In genomic region chr19:3926279-3926678, GRCm38 (mm10) we compare ENCODE assay signal across 11 mouse cellular contexts. TPM values are rescaled to one million over a fixed set of nuclear protein-coding genes. Genes with fewer than 3 reads are reported as not detected.
DNase-seq lines count a peak whose midpoint lies in the region; ATAC-seq and TF ChIP-seq lines count a peak whose summit lies in the region.
"Had no signal": no experiment of that assay in that cellular context is flagged by ENCODE, and none has a peak within 500 bp of the region (broad histone marks: within the 10 kb centered on the region; RNA-seq: fewer than 3 reads in every experiment).

No protein-coding gene starts in this region.

- no peaks in the 10 kb centered on the region for H3K79me2 ChIP-seq in C2C12 (ENCODE audit: control insufficient read depth, insufficient read depth)

- no peak overlapping the region for H3K27ac ChIP-seq in kidney, embryonic 14.5 days (ENCODE audit: low read depth, low read length)
- no peak overlapping the region for H3K27ac ChIP-seq in forebrain, embryonic 14.5 days (ENCODE audit: low read depth, low read length)
- H3K27ac ChIP-seq: embryonic facial prominence, embryonic 12.5 days had no signal

- 65% methylated on average over 3 of the region's 3 CpGs for WGBS in kidney, embryonic 14.5 days
- 71% methylated on average over 3 of the region's 3 CpGs for WGBS in forebrain, embryonic 14.5 days

- peak; percentile 10 for TF ChIP-seq CTCF in C2C12 (IDR thresholded peaks at IDR 0.05; ENCODE audit: control insufficient read depth, insufficient read depth, insufficient read length)

- no peak overlapping the region for H3K4me3 ChIP-seq in kidney, embryonic 14.5 days (ENCODE audit: low read length)
- no peak overlapping the region for H3K4me3 ChIP-seq in C2C12 (ENCODE audit: insufficient read depth, poor library complexity, severe bottlenecking)
- H3K4me3 ChIP-seq in forebrain, embryonic 14.5 days (ENCODE audit: low read depth, low read length): no peak overlapping the region
- H3K4me3 ChIP-seq: embryonic facial prominence, embryonic 12.5 days had no signal

- H3K36me3 ChIP-seq in kidney, embryonic 14.5 days (ENCODE audit: control insufficient read depth, insufficient read depth, low read length): no peaks in the 10 kb centered on the region
- no peaks in the 10 kb centered on the region for H3K36me3 ChIP-seq in C2C12 (ENCODE audit: control insufficient read depth, insufficient read depth)
- no peaks in the 10 kb centered on the region for H3K36me3 ChIP-seq in forebrain, embryonic 14.5 days (ENCODE audit: control insufficient read depth, insufficient read depth, low read length)
- H3K36me3 ChIP-seq: embryonic facial prominence, embryonic 12.5 days had no signal

- H3K9ac ChIP-seq in kidney, embryonic 14.5 days (ENCODE audit: low read depth, low read length): peak overlapping the region; percentile 12; the same call in 1 of the 2 replicates
- H3K9ac ChIP-seq in forebrain, embryonic 14.5 days (ENCODE audit: low read length): no peak overlapping the region
- H3K9ac ChIP-seq: embryonic facial prominence, embryonic 12.5 days had no signal

- H3K4me1 ChIP-seq in kidney, embryonic 14.5 days (ENCODE audit: control insufficient read depth, insufficient read depth, low read length): peaks cover 18% of the 10 kb centered on the region
- H3K4me1 ChIP-seq in forebrain, embryonic 14.5 days (ENCODE audit: control insufficient read depth, insufficient read depth, low read length): peaks cover 4% of the 10 kb centered on the region; the same call in 1 of the 2 replicates

- H3K9me3 ChIP-seq in kidney, embryonic 14.5 days (ENCODE audit: control insufficient read depth, low read length): no peaks in the 10 kb centered on the region
- H3K9me3 ChIP-seq in forebrain, embryonic 14.5 days (replicated peaks; ENCODE audit: control insufficient read depth, low read length): no peaks in the 10 kb centered on the region
- H3K9me3 ChIP-seq: embryonic facial prominence, embryonic 12.5 days had no signal

- no peaks in the 10 kb centered on the region for H3K79me3 ChIP-seq in C2C12 (ENCODE audit: low read depth)

- no peak overlapping the region for H3K4me2 ChIP-seq in kidney, embryonic 14.5 days (replicated peaks; ENCODE audit: low read depth, low read length)
- no peak overlapping the region for H3K4me2 ChIP-seq in forebrain, embryonic 14.5 days (ENCODE audit: low read length)
- H3K4me2 ChIP-seq: embryonic facial prominence, embryonic 12.5 days had no signal

- intact Hi-C loops in left cerebral cortex, postnatal 10 days (cut with DNase I): no loop called here

- H3K27me3 ChIP-seq in kidney, embryonic 14.5 days (ENCODE audit: control insufficient read depth, insufficient read depth, low read length): no peaks in the 10 kb centered on the region
- H3K27me3 ChIP-seq in C2C12 (ENCODE audit: control insufficient read depth, insufficient read depth, insufficient read length): no peaks in the 10 kb centered on the region
- H3K27me3 ChIP-seq in forebrain, embryonic 14.5 days (replicated peaks; ENCODE audit: control insufficient read depth, insufficient read depth, low read length): no peaks in the 10 kb centered on the region
- H3K27me3 ChIP-seq: embryonic facial prominence, embryonic 12.5 days had no signal

- ATAC-seq in kidney, embryonic 14.5 days (ENCODE audit: low FRiP score, low TSS enrichment): no peak
- ATAC-seq in forebrain, embryonic 14.5 days: no peak

- DNase-seq in kidney, postnatal 25 days: no peak
- peak; percentile 59 for DNase-seq in brain, adult 2 months (ENCODE audit: low read depth, low spot score)
- DNase-seq in lung, adult 18-20 months: peak; percentile 87 to 93
- DNase-seq in left cerebral cortex, postnatal 10 days (ENCODE audit: extremely low spot score in 1 of 2, low spot score in 2 of 2): no peak
- DNase-seq in forebrain, embryonic 14.5 days (ENCODE audit: low spot score): no peak
- no peak for DNase-seq in retina, postnatal 1 day
- DNase-seq: adrenal gland, postnatal 36 days had no signal

- no peak overlapping the region for H3ac ChIP-seq in C2C12 (ENCODE audit: control insufficient read depth, insufficient read length, low read depth)

TF ChIP-seq in C2C12, 6 proteins besides CTCF, POLR2A, EP300 and RAD21:
- TF ChIP-seq MYOG (IDR thresholded peaks at IDR 0.05; ENCODE audit: control insufficient read depth, extremely low read depth, insufficient read length) (no peak), MYOD1 (IDR thresholded peaks at IDR 0.05; ENCODE audit: control insufficient read depth, insufficient read length, low read depth) (peak; percentile 37), FOSL1 (IDR thresholded peaks at IDR 0.05; ENCODE audit: insufficient read depth, low read length, poor library complexity, severe bottlenecking) (no peak), USF1 (IDR thresholded peaks at IDR 0.05; ENCODE audit: low read depth) (no peak), CEBPB (IDR thresholded peaks at IDR 0.05; ENCODE audit: low read depth) (no peak), MAX (IDR thresholded peaks at IDR 0.05) (peak; percentile 83)

RNA-seq across cellular contexts. Expression of gene Aldh3b1, which starts 3.3 kb away (rescaled TPM):
- polyA plus RNA-seq in kidney, embryonic 14.5 days (2014; fragmentation: Nextera tagmentation; extraction: Ambion mirVana): 2.8 and 3.0 TPM in 2 replicates
- polyA plus RNA-seq in C2C12 (2012; fragmentation: generic; extraction: Trizol): 6.9 TPM
- 1 to 10 TPM; 1.5 to 1.7 TPM for total RNA-seq in left cerebral cortex, postnatal 10 days (2021)
- polyA plus RNA-seq in forebrain, embryonic 14.5 days (2014; fragmentation: Nextera tagmentation; extraction: Ambion mirVana): 1.9 and 2.0 TPM in 2 replicates

RNA-seq across cellular contexts. Expression of gene Unc93b1, which starts 8.7 kb away (rescaled TPM):
- polyA plus RNA-seq in kidney, embryonic 14.5 days (2014; fragmentation: Nextera tagmentation; extraction: Ambion mirVana): 7.0 and 12.4 TPM in 2 replicates
- 0.29 TPM for polyA plus RNA-seq in C2C12 (2012; fragmentation: generic; extraction: Trizol)
- 10 to 100 TPM; 15.0 to 16.3 TPM for total RNA-seq in left cerebral cortex, postnatal 10 days (2021)
- polyA plus RNA-seq in forebrain, embryonic 14.5 days (2014; fragmentation: Nextera tagmentation; extraction: Ambion mirVana): 7.5 and 9.4 TPM in 2 replicates

RNA-seq across cellular contexts. Expression of gene Ndufs8, which starts 13.7 kb away (rescaled TPM):
- 397 and 412 TPM in 2 replicates for polyA plus RNA-seq in kidney, embryonic 14.5 days (2014; fragmentation: Nextera tagmentation; extraction: Ambion mirVana)
- polyA plus RNA-seq in C2C12 (2012; fragmentation: generic; extraction: Trizol): 309 TPM
- total RNA-seq in left cerebral cortex, postnatal 10 days (2021): 100 to 1,000 TPM; 123 to 130 TPM
- 243 and 301 TPM in 2 replicates for polyA plus RNA-seq in forebrain, embryonic 14.5 days (2014; fragmentation: Nextera tagmentation; extraction: Ambion mirVana)

RNA-seq across cellular contexts. Expression of gene Tcirg1, which starts 19.3 kb away (rescaled TPM):
- 26.2 and 35.0 TPM in 2 replicates for polyA plus RNA-seq in kidney, embryonic 14.5 days (2014; fragmentation: Nextera tagmentation; extraction: Ambion mirVana)
- polyA plus RNA-seq in C2C12 (2012; fragmentation: generic; extraction: Trizol): 61.1 TPM
- total RNA-seq in left cerebral cortex, postnatal 10 days (2021): 10 to 100 TPM; 14.2 to 22.4 TPM
- polyA plus RNA-seq in forebrain, embryonic 14.5 days (2014; fragmentation: Nextera tagmentation; extraction: Ambion mirVana): 5.8 and 9.1 TPM in 2 replicates

RNA-seq across cellular contexts. Expression of gene Aldh3b3, which starts 32.2 kb away (rescaled TPM):
- polyA plus RNA-seq in kidney, embryonic 14.5 days (2014; fragmentation: Nextera tagmentation; extraction: Ambion mirVana): not detected in 2 replicates
- polyA plus RNA-seq in C2C12 (2012; fragmentation: generic; extraction: Trizol): not detected
- not detected for total RNA-seq in left cerebral cortex, postnatal 10 days (2021)
- not detected in 2 replicates for polyA plus RNA-seq in forebrain, embryonic 14.5 days (2014; fragmentation: Nextera tagmentation; extraction: Ambion mirVana)
- total RNA-seq: MEL had no signal
- polyA plus RNA-seq: embryonic facial prominence, embryonic 12.5 days had no signal

Comparison
In these comparisons a context has a peak if more than half of its experiments do, and no peak if none do; other contexts are left out.
1. DNase-seq: peak in brain, adult 2 months (single experiment) and lung, adult 18-20 months (2 of 2); none in kidney, postnatal 25 days (0 of 2), left cerebral cortex, postnatal 10 days (0 of 2), forebrain, embryonic 14.5 days (single experiment) and retina, postnatal 1 day (single experiment).